Mouse (Mus musculus) left cerebral cortex, postnatal 36 days (tissue): ENCODE measurements at regions not wholly inside any gene's neighbourhood (a gene's known extent, or its start where the extent isn't known, plus 50 kb on each side); places are given as distances from the start of the nearest gene placed in this dataset.

ENCODE experiments used
- DNase-seq, 2 experiments: peaks; one replicate each; pipeline ENCODE4 v3.0.0; 2021 to 2022; ENCODE audit warnings: low spot score in 2 of 2, mixed read lengths in 1 of 2
- intact Hi-C: fragments of 180-260 bp; cut with DNase I; formaldehyde crosslinking; loops from one replicate; pipeline ENCODE4 v1.15.1; 2025

DNA sequence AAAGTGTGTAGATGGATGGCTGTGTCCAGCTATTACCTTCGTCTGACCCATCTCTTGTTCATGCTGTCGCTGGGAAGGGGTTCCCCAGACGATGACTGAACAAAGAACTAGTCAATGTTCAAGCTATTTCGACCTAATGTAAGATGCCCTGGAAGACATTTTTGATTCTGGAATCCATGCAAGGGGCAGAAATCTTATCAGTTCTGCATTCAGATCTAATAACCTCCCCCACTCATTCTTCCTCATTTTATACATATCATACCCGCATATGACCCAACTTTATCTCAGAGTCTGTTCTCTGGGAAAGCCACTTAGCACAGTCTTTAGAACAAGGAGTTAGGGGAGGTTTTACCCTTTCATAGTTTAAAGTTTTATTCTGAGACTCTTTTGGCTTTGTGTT lies 52.2 kb upstream of the 2310009B15Rik start:
- intact Hi-C loops: no loop called here
- no peak for DNase-seq

GRCm38 (mm10) chr1:138909654-138910053 lies 53.0 kb upstream of the 2310009B15Rik start:
- DNase-seq: no peak
- intact Hi-C loops: no loop called here

DNA sequence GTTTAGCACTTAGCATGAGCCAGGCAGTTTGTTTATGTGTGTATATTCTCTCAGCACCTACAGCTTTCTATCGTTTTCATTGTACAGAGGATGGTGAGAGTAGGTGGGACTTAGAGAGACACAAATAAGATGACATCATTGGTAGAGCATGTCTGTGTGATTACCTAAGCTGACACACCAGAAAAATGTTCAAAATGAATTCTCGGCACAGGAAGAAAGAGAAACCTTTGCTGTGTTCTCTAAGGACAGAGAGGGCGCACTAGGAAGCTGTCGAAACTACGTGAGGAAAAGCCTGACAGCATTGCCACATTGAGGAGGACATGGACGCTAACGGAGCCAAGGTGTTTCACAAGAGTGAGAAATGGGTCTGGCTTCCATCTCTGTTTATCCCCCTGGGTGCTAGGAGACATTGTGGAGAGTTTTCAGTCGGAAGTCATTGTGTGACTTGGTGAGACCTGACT lies 51.0 kb upstream of the Dennd1b start:
- intact Hi-C loops: no loop called here
- peak in 1 of 2 experiments; percentile 19 for DNase-seq

- intact Hi-C loops: no loop called here
- DNase-seq: no peak
Measured at GRCm38 (mm10) chr1:138912928-138913327, 50.3 kb upstream of the Dennd1b start.

- intact Hi-C loops: no loop called here
- no peak for DNase-seq
Measured at GRCm38 (mm10) chr1:138913428-138913827, 49.8 kb upstream of the Dennd1b start.
